Mouse (Mus musculus) sigmoid colon, adult 10 weeks (tissue): ENCODE measurements around the gene Olfr641. TPM values are rescaled to one million over a fixed set of nuclear protein-coding genes. Genes with fewer than 3 reads are reported as not detected.

Experiments used
- polyA plus RNA-seq: library from polyadenylated mRNA; stranded (reverse); fragments of 350-450 nt; fragmentation: Illumina TruSeq; extraction: RNeasy Lipid Tissue Mini Kit (QIAGEN cat#74804); gene quantifications from one replicate; pipeline ENCODE4 v1.2.3, GENCODE M21; 2014; ENCODE audit warnings: low read depth, low replicate concordance

The Olfr641 gene
- polyA plus RNA-seq = not detected

DNA sequence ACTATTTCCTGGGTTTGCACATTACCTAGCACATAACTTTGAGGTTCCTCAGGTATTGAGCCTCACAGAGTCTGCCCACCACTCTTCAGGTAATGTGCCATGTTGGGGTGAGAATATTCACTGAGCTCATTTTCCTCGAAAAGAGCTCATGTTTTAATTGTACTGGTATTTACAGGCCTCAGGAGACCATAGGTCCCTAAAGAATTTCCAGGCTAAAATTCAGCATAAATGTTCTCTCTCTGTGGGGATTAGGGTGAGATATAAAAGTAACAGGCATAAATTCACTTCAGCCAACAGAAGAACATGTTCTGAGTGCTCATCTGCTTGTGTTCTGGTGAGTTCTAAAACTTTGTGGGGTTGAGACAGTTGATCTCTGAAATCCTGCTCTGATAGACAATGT is at the start of gene Olfr641:
Gene Olfr641, plus strand, starts transcription at position 301 of the 400 bp plus-strand sequence.

DNA sequence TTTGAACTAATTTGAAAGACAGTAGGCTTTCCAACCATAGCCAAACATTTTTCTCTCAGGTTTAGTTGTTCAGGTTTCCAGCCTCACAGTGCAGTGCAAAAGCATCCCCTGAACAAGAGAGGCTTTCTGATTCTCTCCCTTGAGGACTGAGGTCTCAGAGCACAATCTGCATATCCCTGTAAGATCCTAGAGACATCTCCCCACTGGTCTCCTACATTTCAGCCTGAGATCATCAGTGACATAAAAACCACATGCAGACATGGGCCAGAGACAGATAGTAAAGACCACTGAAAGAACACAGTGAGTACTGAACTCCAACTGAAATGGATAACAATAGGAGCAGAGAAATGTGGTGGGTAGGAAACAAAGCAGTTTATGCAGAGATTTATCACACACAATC is 36.8 kb upstream of the Olfr641 start, which contains the start of gene Olfr638:
Gene Olfr638, plus strand, starts transcription at position 301 of the 400 bp plus-strand sequence.

DNA sequence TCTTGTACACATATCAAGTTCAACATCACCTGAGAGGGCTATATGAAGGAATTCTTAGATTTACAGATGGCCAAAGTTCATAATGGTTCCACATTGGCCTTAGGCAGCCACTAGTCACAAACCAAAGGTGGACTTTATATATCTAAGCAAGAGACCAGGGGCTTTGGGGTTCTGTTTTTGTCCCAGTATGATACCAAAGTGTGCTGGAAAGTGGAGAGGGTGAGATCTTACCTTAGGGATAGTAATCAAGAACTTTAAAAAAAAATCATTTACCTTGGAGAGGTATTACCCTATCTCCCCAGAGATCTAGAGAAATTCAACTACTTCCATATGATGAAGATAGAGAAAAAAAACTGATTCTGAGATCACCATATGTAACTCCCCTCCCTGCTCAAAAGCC is 18.0 kb upstream of the Olfr641 start, which contains the start of gene Olfr639:
Gene Olfr639, minus strand, starts transcription at position 101 of the 400 bp plus-strand sequence.

DNA sequence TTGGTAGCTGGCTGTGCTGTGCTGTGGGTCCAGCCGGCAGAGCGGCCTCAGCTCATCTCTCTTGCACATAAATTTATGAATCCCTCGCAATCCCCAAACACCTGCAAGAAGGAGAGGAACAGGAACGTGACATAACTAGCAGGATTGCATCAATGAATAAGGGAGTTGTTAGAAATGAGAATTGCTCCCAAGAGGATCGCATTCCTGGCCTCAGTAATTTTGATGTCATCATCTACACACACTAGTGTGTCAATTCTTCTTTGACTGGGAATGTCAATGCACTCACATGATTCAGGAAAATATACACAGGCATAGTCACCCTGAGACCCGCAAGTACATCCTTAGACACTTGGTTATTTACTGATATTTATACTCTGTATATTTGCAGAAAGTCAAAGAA is 9.8 kb upstream of the Olfr641 start, which contains the start of gene Olfr640:
Gene Olfr640, minus strand, starts transcription at position 101 of the 400 bp plus-strand sequence.

DNA sequence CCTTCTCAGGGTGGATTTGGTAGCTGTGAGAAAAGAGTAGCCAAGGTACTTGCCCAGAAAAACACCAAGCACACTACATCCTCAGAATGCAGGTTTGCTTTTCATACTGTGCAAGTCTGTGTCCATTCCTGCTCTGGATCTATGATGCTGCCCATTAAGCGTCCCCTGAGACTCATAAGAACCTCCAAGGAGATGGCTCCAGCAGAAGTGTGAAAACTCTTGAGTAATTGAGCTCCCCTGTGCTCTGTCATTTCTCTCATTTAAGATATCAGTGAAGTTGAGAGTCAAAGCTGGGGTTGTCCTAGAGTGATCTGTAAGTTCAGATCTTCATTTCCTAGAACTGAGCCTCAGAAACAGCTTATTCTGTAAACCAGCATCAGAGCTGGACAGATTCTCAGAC is 17.3 kb downstream of the Olfr641 start, which contains the start of gene Olfr642:
Gene Olfr642, minus strand, starts transcription at position 101 of the 400 bp plus-strand sequence.

DNA sequence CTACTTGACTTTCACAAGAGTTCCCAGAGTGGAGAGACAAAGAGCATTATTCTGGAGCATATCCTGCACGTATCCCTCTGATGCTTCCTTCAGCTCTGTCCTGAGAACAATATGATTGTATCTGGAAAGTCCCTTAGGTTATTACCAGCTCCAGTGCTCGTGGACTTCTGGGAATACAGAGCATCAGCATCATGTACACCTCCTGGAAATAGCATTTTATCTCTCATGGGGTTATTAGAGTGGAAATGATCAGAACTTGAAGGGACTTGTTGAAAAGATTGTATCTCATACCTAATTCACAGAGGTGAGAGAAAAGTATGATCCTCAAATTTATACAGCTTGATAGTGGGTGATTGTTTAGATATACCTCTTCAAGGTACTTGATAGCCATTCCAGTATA is 26.1 kb downstream of the Olfr641 start, which contains the start of gene 4930516K23Rik:
Gene 4930516K23Rik, minus strand, starts transcription at position 101 of the 400 bp plus-strand sequence.

DNA sequence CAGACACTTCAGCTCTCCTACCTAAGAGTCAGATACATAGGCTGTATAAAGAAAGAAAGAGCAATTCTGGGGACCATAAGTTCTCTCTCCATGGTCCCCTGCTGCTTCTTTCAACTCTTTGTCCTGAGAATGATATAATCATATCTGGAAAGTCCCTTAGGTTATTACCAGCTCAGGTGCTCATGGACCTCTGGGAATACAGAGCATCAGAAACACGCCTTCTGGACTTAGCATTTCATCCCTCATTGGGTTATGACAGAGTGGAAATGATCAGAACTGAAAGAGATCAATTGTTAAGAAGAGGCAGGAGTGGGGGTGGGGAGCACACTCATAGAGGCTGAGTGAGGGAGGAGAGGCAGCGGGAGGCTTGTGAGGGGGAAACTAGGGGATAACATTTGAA is 36.5 kb downstream of the Olfr641 start, which contains the start of gene Olfr644:
Gene Olfr644, minus strand, starts transcription at position 101 of the 400 bp plus-strand sequence.

DNA sequence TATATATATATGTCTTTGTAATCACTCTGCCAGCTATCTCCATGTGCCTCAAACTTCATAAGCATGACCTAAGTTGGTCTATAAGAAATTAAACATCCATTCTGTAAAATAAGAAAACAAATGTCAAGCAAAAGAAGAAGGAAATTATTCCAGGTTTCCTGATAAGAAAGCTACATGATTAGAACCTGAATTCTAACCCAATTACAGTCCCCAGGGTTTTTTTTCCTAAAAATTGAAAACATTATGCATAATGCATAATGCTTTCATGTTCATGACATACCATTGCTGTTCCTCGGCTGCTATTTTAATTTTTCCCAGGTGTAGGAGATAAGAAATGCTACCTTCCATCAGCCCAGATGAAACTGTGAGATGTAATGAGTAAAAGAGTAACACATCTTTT is 50.1 kb downstream of the Olfr641 start, which contains the start of gene Olfr645:
Gene Olfr645, minus strand, starts transcription at position 101 of the 400 bp plus-strand sequence.

Other genes starting within 250 kb of the Olfr641 start
- not detected for gene Olfr67, start 243.6 kb upstream of the Olfr641 start, polyA plus RNA-seq
- gene Hbb-bt, start 221.4 kb upstream of the Olfr641 start, polyA plus RNA-seq = 7.9 TPM
- gene Hbb-bs, start 207.3 kb upstream of the Olfr641 start, polyA plus RNA-seq = 125 TPM
- gene Hbb-bh2, start 194.9 kb upstream of the Olfr641 start, polyA plus RNA-seq = not detected
- gene Hbb-bh1, start 192.3 kb upstream of the Olfr641 start, polyA plus RNA-seq = not detected
- gene Hbb-y, start 182.2 kb upstream of the Olfr641 start, polyA plus RNA-seq = not detected
- not detected for gene Olfr66, start 149.2 kb upstream of the Olfr641 start, polyA plus RNA-seq
- not detected for gene Olfr64, start 141.0 kb upstream of the Olfr641 start, polyA plus RNA-seq
- gene Olfr65, start 132.0 kb upstream of the Olfr641 start, polyA plus RNA-seq = not detected
- not detected for gene Olfr631, start 106.6 kb upstream of the Olfr641 start, polyA plus RNA-seq
- gene Olfr632, start 101.1 kb upstream of the Olfr641 start, polyA plus RNA-seq = not detected
- not detected for gene Olfr633, start 91.0 kb upstream of the Olfr641 start, polyA plus RNA-seq
- not detected for gene Olfr635, start 64.3 kb upstream of the Olfr641 start, polyA plus RNA-seq
- not detected for gene Olfr638, start 36.7 kb upstream of the Olfr641 start, polyA plus RNA-seq
- not detected for gene Olfr639, start 18.1 kb upstream of the Olfr641 start, polyA plus RNA-seq
- gene Olfr640, start 9.9 kb upstream of the Olfr641 start, polyA plus RNA-seq = not detected
- gene Olfr642, start 17.2 kb downstream of the Olfr641 start, polyA plus RNA-seq = not detected
- not detected for gene 4930516K23Rik, start 26.0 kb downstream of the Olfr641 start, polyA plus RNA-seq
- not detected for gene Olfr644, start 36.4 kb downstream of the Olfr641 start, polyA plus RNA-seq
- gene Olfr645, start 50.0 kb downstream of the Olfr641 start, polyA plus RNA-seq = not detected
- not detected for gene Olfr646, start 69.4 kb downstream of the Olfr641 start, polyA plus RNA-seq
- not detected for gene Ubqln5, start 94.4 kb downstream of the Olfr641 start, polyA plus RNA-seq
- not detected for gene Olfr643, start 102.0 kb downstream of the Olfr641 start, polyA plus RNA-seq
- not detected for gene Ubqln3, start 107.8 kb downstream of the Olfr641 start, polyA plus RNA-seq
- gene Ubqlnl, start 115.1 kb downstream of the Olfr641 start, polyA plus RNA-seq = not detected
- not detected for gene Olfm5, start 129.4 kb downstream of the Olfr641 start, polyA plus RNA-seq
- gene Olfr648, start 147.9 kb downstream of the Olfr641 start, polyA plus RNA-seq = 0.13 TPM
- not detected for gene Olfr649, start 160.5 kb downstream of the Olfr641 start, polyA plus RNA-seq
- 30.0 TPM for gene Trim6, start 183.3 kb downstream of the Olfr641 start, polyA plus RNA-seq
- 40.5 TPM for gene Trim34a, start 209.0 kb downstream of the Olfr641 start, polyA plus RNA-seq